Mouse (Mus musculus) olfactory bulb, adult 2 months (tissue): Measurements from ENCODE around the gene Ccdc159. TPM values are rescaled to one million over a fixed set of nuclear protein-coding genes. Genes with fewer than 3 reads are reported as not detected.

Experiments used
- H3K27ac ChIP-seq: fragments of 200-500 bp; 2 replicates; pipeline ENCODE4 v1.5.1; 2012; ENCODE audit warnings: low read depth, low read length; ENCODE audit not compliant: insufficient read depth
- H3K4me1 ChIP-seq: fragments of 200-500 bp; 2 replicates; pipeline ENCODE4 v1.6.1; 2012; ENCODE audit warnings: low read length; ENCODE audit not compliant: control insufficient read depth, insufficient read depth
- H3K4me3 ChIP-seq: fragments of 200-500 bp; 2 replicates; pipeline ENCODE4 v1.5.1; 2012; ENCODE audit warnings: mild to moderate bottlenecking, low read depth, low read length, moderate library complexity; ENCODE audit not compliant: insufficient read depth
- CTCF ChIP-seq: fragments of 200-500 bp; IDR thresholded peaks from 2 replicates; pipeline ENCODE4 v1.5.1; 2012; ENCODE audit warnings: low read depth, mild to moderate bottlenecking, low read length, moderate library complexity; ENCODE audit not compliant: insufficient read depth
- POLR2A ChIP-seq: fragments of 200-500 bp; IDR thresholded peaks from 2 replicates; pipeline ENCODE4 v1.6.1; 2012; ENCODE audit warnings: mild to moderate bottlenecking, low read depth, low read length, moderate library complexity; ENCODE audit not compliant: insufficient read depth
- WGBS: fragments of 180-500 bp; shearing (Covaris S2); methylation state at CpG from one replicate; pipeline ENCODE4 v1.1.7; 2018; 5-methylcytosine and 5-hydroxymethylcytosine counted together
- polyA plus RNA-seq: library from polyadenylated mRNA; stranded (reverse); fragments of >200 nt; gene quantifications from 2 replicates; pipeline ENCODE4 v1.2.4, GENCODE M21; 2012; ENCODE audit warnings: low replicate concordance; ENCODE audit not compliant: missing spikeins, insufficient read depth, insufficient read length

Ccdc159 gene
- polyA plus RNA-seq, 1 experiment = not detected

DNA sequence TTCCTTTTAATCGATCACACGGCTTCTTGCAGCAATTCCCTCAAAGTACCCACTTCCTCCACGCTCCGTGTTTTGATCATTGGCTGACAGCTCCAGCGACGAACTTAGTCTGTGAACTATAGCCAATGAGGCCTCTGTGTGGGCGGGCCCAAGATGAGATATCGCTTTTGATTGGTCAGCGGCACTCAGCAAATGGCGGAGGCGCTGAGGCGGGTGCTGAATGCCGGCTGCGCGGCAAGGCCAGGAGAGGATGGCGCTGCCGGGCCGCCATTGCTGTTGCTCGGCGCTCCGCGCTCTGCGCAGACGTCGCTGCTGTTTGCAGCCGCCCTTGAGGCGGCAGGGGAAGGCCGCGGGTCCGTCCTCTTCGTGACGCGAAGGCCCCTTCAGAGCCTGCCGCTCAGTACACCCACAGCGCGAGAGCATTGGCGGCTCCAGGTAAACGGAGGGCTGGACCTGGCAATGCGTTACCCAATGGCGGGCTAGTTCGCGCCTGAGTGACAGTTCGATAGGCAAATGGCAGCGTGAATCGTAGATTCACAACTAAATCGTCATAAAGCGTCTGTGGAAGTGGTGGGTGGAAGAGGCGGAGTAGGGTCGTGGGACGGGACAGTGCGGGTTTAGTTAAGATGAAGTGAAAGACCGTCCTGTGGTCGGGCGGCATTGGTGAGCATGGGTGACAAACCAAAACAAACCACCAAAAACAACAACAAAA, 28.5 kb downstream of the Ccdc159 start, which contains the start of gene Swsap1:
Gene Swsap1 (plus strand): TSS at position 186 of the 712 bp plus-strand sequence.
- TF ChIP-seq POLR2A = peak; percentile 84
- no peak for TF ChIP-seq CTCF
- 0% methylated on average over 54 of the region's 54 CpGs for whole genome bisulfite sequencing
- H3K27ac ChIP-seq = peak within 1 kb of the TSS; percentile 96
- H3K4me1 ChIP-seq = peaks cover 24% of the 10 kb centered on the region
- peak within 1 kb of the TSS; percentile 68 for H3K4me3 ChIP-seq

DNA sequence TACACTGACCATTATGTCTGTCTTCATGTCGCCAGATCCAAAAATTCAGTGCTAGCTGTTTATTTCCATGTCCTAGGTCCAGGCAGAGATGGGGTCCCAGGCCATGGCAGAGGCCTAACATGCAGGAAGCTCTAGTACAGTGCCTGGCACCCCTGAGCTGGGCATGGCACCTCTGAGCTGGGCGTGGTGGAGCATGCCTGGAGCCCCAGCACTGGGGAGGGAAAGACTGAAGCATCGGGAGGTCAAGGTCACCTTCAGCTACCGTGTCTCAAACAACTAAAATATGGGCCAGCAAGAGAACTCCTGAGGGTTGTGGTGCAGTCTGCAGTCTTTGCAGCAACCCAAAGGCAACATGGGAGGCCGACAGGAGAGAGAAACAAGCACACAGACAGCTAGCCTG, 31.1 kb downstream of the Ccdc159 start:
- TF ChIP-seq CTCF (no peak), POLR2A (no peak)
- Histone ChIP-seq H3K4me1 (peaks cover 35% of the 10 kb centered on the region), H3K4me3 (no peak overlapping the region), H3K27ac (no peak overlapping the region)
- 91% methylated on average over 5 of the region's 5 CpGs for WGBS

DNA sequence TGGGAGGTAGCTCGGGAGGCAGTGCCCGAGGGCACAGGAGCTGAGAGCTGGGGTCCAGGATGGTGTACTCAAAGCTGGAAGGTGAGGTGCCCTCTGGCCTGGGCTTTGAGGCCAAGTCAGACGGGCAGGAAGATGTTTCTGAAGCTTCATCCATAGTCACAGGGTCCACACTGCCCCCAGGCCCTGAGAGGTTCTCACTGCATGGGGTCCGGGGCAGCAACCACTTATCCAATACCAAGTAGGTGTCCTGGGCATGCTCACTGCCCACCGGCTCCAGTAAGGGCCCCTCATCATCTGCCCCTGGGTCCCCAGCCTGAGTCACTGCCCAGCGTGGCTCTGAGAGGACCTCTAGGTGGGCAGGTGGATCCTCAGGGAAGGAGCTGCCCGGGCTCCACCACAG, 32.0 kb downstream of the Ccdc159 start:
- no peak for TF ChIP-seq POLR2A
- no peak for TF ChIP-seq CTCF
- Histone ChIP-seq H3K27ac (no peak overlapping the region), H3K4me1 (peaks cover 28% of the 10 kb centered on the region), H3K4me3 (no peak overlapping the region)
- WGBS = 93% methylated on average over 7 of the region's 7 CpGs

DNA sequence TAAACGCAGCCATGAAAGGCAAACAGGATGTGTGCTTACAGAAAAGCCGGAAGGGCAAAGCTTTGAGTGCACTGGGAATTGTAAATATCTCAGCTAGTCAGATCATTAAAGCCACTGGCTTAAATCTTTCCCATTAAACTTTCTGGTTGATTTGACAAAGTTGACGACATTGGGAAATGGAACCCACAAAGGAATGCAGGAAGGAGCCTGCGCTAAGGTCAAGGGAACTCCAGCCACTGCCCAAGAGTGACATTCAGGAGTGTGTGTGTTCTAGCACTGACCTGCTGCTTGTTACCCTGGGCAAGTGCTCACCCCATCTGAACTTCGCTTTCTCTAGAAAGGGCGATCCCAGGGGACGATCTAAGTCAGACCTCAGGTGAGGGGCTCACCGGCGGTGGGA, 32.9 kb downstream of the Ccdc159 start:
- no peak for TF ChIP-seq CTCF
- TF ChIP-seq POLR2A = no peak
- no peak overlapping the region for H3K4me3 ChIP-seq
- 69% methylated on average over 9 of the region's 9 CpGs for WGBS

DNA sequence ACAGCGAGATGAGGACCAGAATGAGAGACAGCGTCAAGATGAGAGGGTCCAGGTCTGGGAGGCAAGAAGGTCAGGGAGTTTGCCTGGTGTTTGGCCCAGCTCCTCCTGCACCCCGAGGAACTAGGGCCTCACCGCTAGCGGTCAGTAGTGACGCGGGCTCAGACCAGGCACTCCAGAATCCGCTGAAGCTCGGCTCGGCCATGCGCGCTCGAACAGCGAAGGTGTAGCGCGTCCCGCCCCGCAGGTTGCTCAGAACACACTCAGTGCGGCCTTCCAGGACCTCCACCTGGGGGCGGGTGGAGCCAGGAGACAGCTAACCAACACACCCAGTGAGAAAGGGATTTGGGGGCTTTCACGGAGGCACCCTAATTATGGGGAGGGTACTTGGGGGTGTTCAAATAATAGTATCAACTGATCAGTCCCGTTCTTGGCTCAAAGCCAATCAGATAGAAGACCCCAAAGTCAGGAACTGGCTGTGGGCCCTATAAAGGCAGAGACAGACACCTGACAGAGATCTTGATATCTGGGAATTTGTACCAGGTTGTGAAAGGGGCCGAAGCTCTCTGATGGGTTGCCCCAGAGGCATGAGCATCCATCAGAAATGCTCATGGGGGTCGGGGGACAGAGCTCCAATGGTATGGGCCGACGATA, 33.4 kb downstream of the Ccdc159 start:
- Histone ChIP-seq H3K27ac (no peak overlapping the region), H3K4me3 (no peak overlapping the region), H3K4me1 (peaks cover 27% of the 10 kb centered on the region)
- TF ChIP-seq POLR2A (no peak), CTCF (no peak)
- WGBS = 45% methylated on average over 26 of the region's 26 CpGs

More for the DNA sequence above, 32.9 kb downstream of the Ccdc159 start:
- Histone ChIP-seq H3K4me1 (peaks cover 27% of the 10 kb centered on the region), H3K27ac (no peak overlapping the region)

DNA sequence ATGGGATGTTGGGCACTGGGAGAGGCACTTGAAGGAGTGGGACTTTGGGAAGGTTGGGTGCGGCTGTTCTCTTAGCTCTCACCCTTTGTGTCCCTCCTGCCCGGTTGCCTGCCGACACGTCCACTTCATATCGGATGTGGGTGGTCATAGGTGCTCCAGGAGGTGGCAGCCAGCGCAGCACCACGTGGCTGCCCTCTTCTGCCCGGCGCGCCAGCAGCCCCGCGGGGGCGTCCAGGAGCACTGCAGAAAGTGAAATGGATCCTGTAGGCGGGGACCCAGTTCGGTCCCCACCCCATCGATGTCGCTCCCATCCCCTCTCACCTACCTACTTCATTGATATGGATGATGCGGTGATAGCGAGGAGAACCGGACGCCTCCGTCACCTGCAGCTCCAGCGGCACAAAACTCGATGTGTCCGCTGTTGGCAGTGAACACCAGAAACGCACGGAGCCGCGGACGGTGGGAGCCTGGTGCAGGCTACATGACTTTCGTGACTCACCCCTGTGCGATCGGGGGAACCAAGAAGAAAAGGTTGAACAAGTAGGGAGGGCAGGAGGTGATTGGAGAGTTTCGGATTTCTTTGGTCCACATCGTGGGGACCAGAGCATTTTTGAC, 34.2 kb downstream of the Ccdc159 start:
- H3K27ac ChIP-seq = no peak overlapping the region
- peaks cover 27% of the 10 kb centered on the region for H3K4me1 ChIP-seq
- 4% methylated on average over 35 of the region's 35 CpGs for WGBS
- no peak for TF ChIP-seq POLR2A
- TF ChIP-seq CTCF = no peak
- H3K4me3 ChIP-seq = peak overlapping the region; percentile 42

DNA sequence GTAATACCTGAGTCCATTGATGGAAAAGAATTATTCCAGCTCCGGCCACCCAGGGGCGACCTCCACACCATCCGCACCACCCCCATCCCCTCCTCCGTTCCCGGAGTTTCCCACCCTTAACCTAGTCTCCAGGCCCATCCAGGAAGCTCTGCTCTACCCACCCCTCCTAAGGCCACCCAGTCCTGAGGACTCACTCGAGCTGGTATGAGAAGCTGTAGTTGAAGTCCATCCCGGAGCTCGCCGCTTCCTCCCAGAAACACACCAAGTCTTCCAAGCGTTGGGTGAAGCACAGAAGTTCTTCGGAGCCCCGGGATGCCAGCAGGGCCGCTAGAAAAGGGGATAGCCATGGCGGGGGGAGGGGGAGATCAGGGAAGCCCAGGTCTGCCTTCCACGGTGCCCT, 34.7 kb downstream of the Ccdc159 start:
- TF ChIP-seq POLR2A = no peak
- no peak for TF ChIP-seq CTCF
- peaks cover 24% of the 10 kb centered on the region for H3K4me1 ChIP-seq
- peak overlapping the region; percentile 42 for H3K4me3 ChIP-seq
- WGBS = 2% methylated on average over 15 of the region's 15 CpGs
- no peak overlapping the region for H3K27ac ChIP-seq

DNA sequence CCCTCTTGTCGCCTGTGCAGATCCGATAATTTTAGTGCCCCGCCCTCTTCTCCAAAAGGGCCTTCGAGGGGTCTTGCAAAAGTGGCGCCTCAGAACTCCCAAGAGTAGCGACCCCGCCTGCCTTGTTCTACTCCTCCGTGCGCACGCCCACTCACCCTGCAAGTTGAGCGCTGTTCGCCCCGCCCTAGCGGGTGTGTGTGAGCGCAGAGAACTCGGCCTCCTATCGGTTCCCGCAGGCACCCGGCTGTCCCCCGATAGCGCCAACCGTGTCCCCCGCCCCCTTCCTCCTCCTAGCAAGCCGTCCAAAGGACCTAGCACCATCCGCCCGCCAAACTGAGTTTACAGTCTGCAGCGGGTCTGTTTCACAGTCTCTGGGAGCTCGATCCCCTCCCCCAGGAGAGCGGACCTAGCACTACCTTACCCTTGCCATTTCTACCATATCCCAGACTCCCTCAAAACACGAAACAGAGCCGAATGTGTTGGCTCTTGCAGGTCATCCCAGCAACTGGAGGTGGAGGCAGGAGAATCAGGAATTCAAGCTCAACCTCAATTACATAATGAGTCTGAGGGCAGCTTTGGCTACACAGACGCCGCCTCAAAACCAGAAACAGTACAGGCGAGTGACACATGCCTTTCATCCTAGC, 35.3 kb downstream of the Ccdc159 start:
- peaks cover 24% of the 10 kb centered on the region for H3K4me1 ChIP-seq
- TF ChIP-seq CTCF = no peak
- TF ChIP-seq POLR2A = no peak
- H3K27ac ChIP-seq = no peak overlapping the region

DNA sequence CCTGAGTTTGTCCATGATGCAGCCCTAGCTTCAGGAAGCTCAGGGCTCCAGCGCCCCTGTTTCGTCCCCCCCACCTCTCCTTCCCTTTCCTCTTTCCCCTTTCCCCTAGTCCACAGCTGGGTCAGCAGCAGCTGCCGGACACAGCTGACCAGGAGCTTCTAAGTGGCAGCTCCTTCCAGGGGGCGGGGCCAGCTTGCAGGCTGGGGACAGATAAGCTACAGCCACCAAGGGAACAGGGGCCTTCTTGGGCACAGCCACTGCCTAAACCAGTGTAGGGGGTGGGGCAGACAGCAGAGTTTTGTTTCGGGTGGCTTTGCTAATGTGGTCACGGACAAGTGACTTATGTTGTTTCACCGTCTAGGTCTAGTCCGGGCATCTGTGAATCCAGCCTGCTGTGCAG, 36.1 kb downstream of the Ccdc159 start, which contains the start of gene Epor:
Gene Epor (minus strand): TSS at position 90 of the 400 bp plus-strand sequence.
- Histone ChIP-seq H3K27ac (no peak within 1 kb of the TSS), H3K4me3 (peak within 1 kb of the TSS; percentile 42), H3K4me1 (peaks cover 24% of the 10 kb centered on the region)
- no peak for TF ChIP-seq CTCF
- TF ChIP-seq POLR2A = no peak
- WGBS = 55% methylated on average over 8 of the region's 8 CpGs

More for the DNA sequence above, 35.3 kb downstream of the Ccdc159 start:
- peak overlapping the region; percentile 42 for H3K4me3 ChIP-seq
- 6% methylated on average over 34 of the region's 34 CpGs for WGBS
